In genomic region chr10:9085441-9085840, GRCm38 (mm10) we compare ENCODE assay signal across 25 mouse cellular contexts.
"Had no signal": no experiment of that assay in that cellular context is flagged by ENCODE, and none has a peak within 500 bp of the region (broad histone marks: within the 10 kb centered on the region; RNA-seq: fewer than 3 reads in every experiment).

No protein-coding gene starts in this region.

- H3K9ac ChIP-seq: heart, embryonic 12.5 days; hindbrain, embryonic 13.5 days; hindbrain, embryonic 15.5 days; kidney, embryonic 15.5 days; limb, embryonic 12.5 days; liver, embryonic 13.5 days; liver, embryonic 15.5 days had no signal

- ATAC-seq: hindbrain, postnatal 0 days; intestine, embryonic 16.5 days had no signal

- H3K36me3 ChIP-seq: heart, embryonic 10.5 days; heart, embryonic 12.5 days; hindbrain, embryonic 13.5 days; hindbrain, embryonic 15.5 days; kidney, embryonic 15.5 days; limb, embryonic 10.5 days; limb, embryonic 12.5 days; liver, embryonic 13.5 days; liver, embryonic 15.5 days had no signal

- H3K27me3 ChIP-seq: heart, embryonic 12.5 days; hindbrain, embryonic 13.5 days; hindbrain, embryonic 15.5 days; kidney, embryonic 15.5 days; limb, embryonic 12.5 days; liver, embryonic 13.5 days; liver, embryonic 15.5 days had no signal

- H3K27ac ChIP-seq: heart, embryonic 10.5 days; hindbrain, embryonic 15.5 days; hindbrain, postnatal 0 days; kidney, embryonic 15.5 days; kidney, postnatal 0 days; left cerebral cortex, adult 2 months; limb, embryonic 10.5 days; limb, embryonic 12.5 days; liver, embryonic 13.5 days; liver, embryonic 15.5 days had no signal

- H3K4me2 ChIP-seq: heart, embryonic 12.5 days; hindbrain, embryonic 13.5 days; hindbrain, embryonic 15.5 days; kidney, embryonic 15.5 days; limb, embryonic 12.5 days; liver, embryonic 11.5 days; liver, embryonic 13.5 days; liver, embryonic 15.5 days had no signal

- H3K4me1 ChIP-seq: hindbrain, embryonic 13.5 days; hindbrain, embryonic 15.5 days; limb, embryonic 10.5 days; limb, embryonic 12.5 days; liver, embryonic 13.5 days; liver, embryonic 15.5 days had no signal

- DNase-seq: gastrocnemius, postnatal 14 days; gastrocnemius, postnatal 36 days; heart, adult 18-20 months; heart, postnatal 10 days; heart, postnatal 36 days; kidney, adult 11 months; kidney, adult 2 months; kidney, adult 9 months; kidney, postnatal 14 days; kidney, postnatal 36 days; liver; liver, embryonic 13.5 days had no signal

- H3K4me3 ChIP-seq: heart, embryonic 10.5 days; heart, embryonic 12.5 days; hindbrain, embryonic 13.5 days; hindbrain, embryonic 15.5 days; kidney, embryonic 15.5 days; left cerebral cortex, adult 2 months; limb, embryonic 10.5 days; limb, embryonic 12.5 days; liver, embryonic 13.5 days; liver, embryonic 15.5 days had no signal

- H3K9me3 ChIP-seq: heart, embryonic 10.5 days; heart, embryonic 12.5 days; hindbrain, embryonic 13.5 days; hindbrain, embryonic 15.5 days; kidney, embryonic 15.5 days; limb, embryonic 10.5 days; limb, embryonic 12.5 days; liver, embryonic 13.5 days; liver, embryonic 15.5 days had no signal
